In the genomic region with DNA sequence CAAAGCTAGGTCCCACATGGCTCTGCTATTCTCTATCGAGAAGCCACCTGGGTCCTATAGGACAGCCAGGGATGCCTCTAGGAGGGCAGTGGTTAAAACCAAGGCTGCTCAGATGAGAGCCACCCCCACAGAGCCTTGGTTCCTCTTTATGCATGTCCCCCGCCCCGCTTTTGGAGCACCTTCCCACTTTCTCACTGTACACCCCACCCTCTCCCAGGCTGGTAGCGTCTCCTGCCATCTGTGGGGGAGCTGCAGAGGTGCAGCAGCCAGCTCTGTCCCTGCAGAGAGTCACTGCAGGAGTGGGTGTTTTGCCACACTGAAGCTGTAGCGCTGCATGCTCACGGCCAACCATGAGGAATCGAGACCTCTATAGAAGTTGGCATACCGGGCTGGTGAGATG, we compare ENCODE assay signal across 22 mouse cellular contexts. TPM values are rescaled to one million over a fixed set of nuclear protein-coding genes. Genes with fewer than 3 reads are reported as not detected.
DNase-seq lines count a peak whose midpoint lies in the region; ATAC-seq lines count a peak whose summit lies in the region.
"Had no signal": no experiment of that assay in that cellular context is flagged by ENCODE, and none has a peak within 500 bp of the region (broad histone marks: within the 10 kb centered on the region; RNA-seq: fewer than 3 reads in every experiment).

No protein-coding gene starts in this region.

- ATAC-seq in limb, embryonic 15.5 days (ENCODE audit: insufficient number of reproducible peaks, low FRiP score, low TSS enrichment, low read depth), result no peak
- ATAC-seq: forebrain, embryonic 13.5 days had no signal

- 0 out of 2 replicates have a peak overlapping the region, but pooled peaks have one; percentile 38 for H3K27ac ChIP-seq in limb, embryonic 15.5 days
- H3K27ac ChIP-seq: embryonic facial prominence, embryonic 15.5 days; forebrain, embryonic 13.5 days; kidney, postnatal 0 days; midbrain, embryonic 12.5 days; neural tube, embryonic 15.5 days had no signal

- no peaks in the 10 kb centered on the region for H3K9me3 ChIP-seq in limb, embryonic 15.5 days
- H3K9me3 ChIP-seq: embryonic facial prominence, embryonic 15.5 days; forebrain, embryonic 13.5 days; G1E; midbrain, embryonic 12.5 days; neural tube, embryonic 15.5 days had no signal

- H3K27me3 ChIP-seq in limb, embryonic 15.5 days, result no peaks in the 10 kb centered on the region
- H3K27me3 ChIP-seq: embryonic facial prominence, embryonic 15.5 days; forebrain, embryonic 13.5 days; midbrain, embryonic 12.5 days; neural tube, embryonic 15.5 days had no signal

- H3K36me3 ChIP-seq in limb, embryonic 15.5 days, result peaks cover 76% of the 10 kb centered on the region
- H3K36me3 ChIP-seq: neural tube, embryonic 15.5 days had no signal

- no peak overlapping the region for H3K9ac ChIP-seq in limb, embryonic 15.5 days
- H3K9ac ChIP-seq: embryonic facial prominence, embryonic 15.5 days; forebrain, embryonic 13.5 days; midbrain, embryonic 12.5 days; neural tube, embryonic 15.5 days had no signal

- no peak overlapping the region for H3K4me3 ChIP-seq in limb, embryonic 15.5 days
- H3K4me3 ChIP-seq: embryonic facial prominence, embryonic 15.5 days; forebrain, embryonic 13.5 days; midbrain, embryonic 12.5 days; neural tube, embryonic 15.5 days had no signal

- peak; percentile 80 for DNase-seq in layer of hippocampus, adult 9-11 months
- no peak for DNase-seq in layer of hippocampus, postnatal 36 days
- peak; percentile 84 for DNase-seq in right cerebral cortex, adult 18-20 months
- no peak for DNase-seq in right cerebral cortex, postnatal 4 days
- peak; percentile 59 for DNase-seq in telencephalon, adult 2 months (ENCODE audit: low read depth, low spot score)
- no peak for DNase-seq in Muller cell, postnatal 12 days (ENCODE audit: inconsistent ontology term)
- DNase-seq: adrenal gland, adult 8-10 months; cerebellum, adult 18-20 months; gastrocnemius, postnatal 10 days; retina, postnatal 1 day; thymus, adult 2 months had no signal

- H3K4me1 ChIP-seq in limb, embryonic 15.5 days, result peaks cover 27% of the 10 kb centered on the region

- H3K4me2 ChIP-seq in limb, embryonic 15.5 days, result no peak overlapping the region
- H3K4me2 ChIP-seq: embryonic facial prominence, embryonic 15.5 days; forebrain, embryonic 13.5 days; midbrain, embryonic 12.5 days; neural tube, embryonic 15.5 days had no signal

- WGBS in limb, embryonic 15.5 days, result 89% methylated on average over 8 of the region's 8 CpGs

RNA-seq across cellular contexts. Expression of a gene that starts 6.7 kb away (rescaled TPM):
- total RNA-seq in layer of hippocampus, postnatal 36 days (2021), result 1 to 10 TPM; 6.1 to 6.7 TPM
- polyA plus RNA-seq in limb, embryonic 15.5 days (2015; fragmentation: Nextera tagmentation; extraction: Ambion mirVana), result 7.1 and 8.6 TPM in 2 replicates

RNA-seq across cellular contexts. Expression of a gene that starts 9.4 kb away (rescaled TPM):
- 10 to 100 TPM; 10.9 to 15.0 TPM for total RNA-seq in layer of hippocampus, postnatal 36 days (2021)
- polyA plus RNA-seq in limb, embryonic 15.5 days (2015; fragmentation: Nextera tagmentation; extraction: Ambion mirVana), result 94.2 and 114 TPM in 2 replicates

RNA-seq across cellular contexts. Expression of a gene that starts 16.8 kb away (rescaled TPM):
- not detected for total RNA-seq in layer of hippocampus, postnatal 36 days (2021)
- polyA plus RNA-seq in limb, embryonic 15.5 days (2015; fragmentation: Nextera tagmentation; extraction: Ambion mirVana), result not detected in 2 replicates
- total RNA-seq: adrenal gland, adult 8-10 months; G1E; gastrocnemius, postnatal 10 days; heart, postnatal 25 days; layer of hippocampus, adult 8-10 months; liver, adult 2 months had no signal
- polyA plus RNA-seq: embryonic facial prominence, embryonic 15.5 days; forebrain, embryonic 13.5 days; G1E; kidney, postnatal 0 days; liver, adult 2 months; lung, embryonic 16.5 days; midbrain, embryonic 12.5 days; neural tube, embryonic 15.5 days; thymus, adult 2 months had no signal

RNA-seq across cellular contexts. Expression of a gene that starts 19.8 kb away (rescaled TPM):
- total RNA-seq in layer of hippocampus, postnatal 36 days (2021), result 1 to 10 TPM; 1.2 to 1.3 TPM
- polyA plus RNA-seq in limb, embryonic 15.5 days (2015; fragmentation: Nextera tagmentation; extraction: Ambion mirVana), result 107 and 108 TPM in 2 replicates

RNA-seq across cellular contexts. Expression of a gene that starts 26.7 kb away (rescaled TPM):
- total RNA-seq in layer of hippocampus, postnatal 36 days (2021), result 10 to 100 TPM; 34.3 to 35.7 TPM
- 14.9 and 19.7 TPM in 2 replicates for polyA plus RNA-seq in limb, embryonic 15.5 days (2015; fragmentation: Nextera tagmentation; extraction: Ambion mirVana)

Comparison
In these comparisons a context has a peak if more than half of its experiments do, and no peak if none do; other contexts are left out.
1. DNase-seq: peak in layer of hippocampus, adult 9-11 months (single experiment), right cerebral cortex, adult 18-20 months (single experiment) and telencephalon, adult 2 months (single experiment); none in layer of hippocampus, postnatal 36 days (0 of 2), right cerebral cortex, postnatal 4 days (single experiment) and Muller cell, postnatal 12 days (single experiment).